Mouse (Mus musculus) liver, adult 2 months (tissue): Measurements from ENCODE around the gene Tulp2.

Experiments
- CTCF ChIP-seq: fragments of 200-500 bp; IDR thresholded peaks from 2 replicates; pipeline ENCODE4 v1.5.1; 2011; ENCODE audit warnings: low read depth, low read length, control low read depth
- POLR2A ChIP-seq: fragments of 200-500 bp; IDR thresholded peaks from 2 replicates; pipeline ENCODE4 v1.6.1; 2011; ENCODE audit warnings: low read length, control low read depth; ENCODE audit not compliant: insufficient read depth; ENCODE audit errors: extremely low read depth

- no peak for TF ChIP-seq POLR2A
- TF ChIP-seq CTCF: no peak
Measured at GRCm38 (mm10) chr7:45540213-45540612, 58.5 kb downstream of the Tulp2 start.
